Mouse (Mus musculus) testis, adult 2 months (tissue): ENCODE results near the gene Col2a1.

ENCODE experiments used
- CTCF ChIP-seq: fragments of 200-500 bp; IDR thresholded peaks from 2 replicates; pipeline ENCODE4 v1.5.1; 2012; ENCODE audit warnings: low read depth, mild to moderate bottlenecking, inconsistent platforms, low read length, moderate library complexity; ENCODE audit not compliant: control insufficient read depth, insufficient read depth, insufficient replicate concordance
- POLR2A ChIP-seq: fragments of 200-500 bp; IDR thresholded peaks from 2 replicates; pipeline ENCODE4 v1.6.1; 2012; ENCODE audit warnings: low read depth, mild to moderate bottlenecking, inconsistent platforms, low read length, moderate library complexity; ENCODE audit not compliant: control insufficient read depth

- no peak for TF ChIP-seq CTCF
- TF ChIP-seq POLR2A: no peak
These were observed 4.9 kb downstream of the Col2a1 start for GRCm38 (mm10) chr15:97999546-97999945.
